Mouse (Mus musculus) forebrain, embryonic 11.5 days (tissue): Measurements from ENCODE around the gene Tnip2. TPM values are rescaled to one million over a fixed set of nuclear protein-coding genes. Genes with fewer than 3 reads are reported as not detected.

Source experiments
- ATAC-seq: fragments of 200-750 bp; cut with Nextera tagmentation; replicated peaks from 2 replicates; pipeline ENCODE4 v1.8.0; 2017; ENCODE audit warnings: moderate TSS enrichment; ENCODE audit not compliant: low FRiP score
- DNase-seq: peaks from one replicate; pipeline ENCODE4 v3.0.0-alpha.2; 2017; ENCODE audit warnings: low spot score
- H3K27ac ChIP-seq: fragments of 300-500 bp; sonication (generic); 2 replicates; pipeline ENCODE4 v1.5.1; 2014; ENCODE audit warnings: low read depth, low read length
- H3K27me3 ChIP-seq: fragments of 300-500 bp; sonication (generic); 2 replicates; pipeline ENCODE4 v1.6.1; 2014; ENCODE audit warnings: mild to moderate bottlenecking, low read length, mixed read lengths; ENCODE audit not compliant: control insufficient read depth, insufficient read depth
- H3K36me3 ChIP-seq: fragments of 300-500 bp; sonication (generic); 2 replicates; pipeline ENCODE4 v1.6.1; 2014; ENCODE audit warnings: mild to moderate bottlenecking, low read length, moderate library complexity, mixed read lengths; ENCODE audit not compliant: control insufficient read depth, insufficient read depth
- H3K4me1 ChIP-seq: fragments of 300-500 bp; sonication (generic); replicated peaks from 2 replicates; pipeline ENCODE4 v1.6.1; 2014; ENCODE audit warnings: low read length, mixed read lengths; ENCODE audit not compliant: control insufficient read depth, insufficient read depth
- H3K4me2 ChIP-seq: fragments of 300-500 bp; sonication (generic); 2 replicates; pipeline ENCODE4 v1.6.1; 2014; ENCODE audit warnings: low read depth, mild to moderate bottlenecking, low read length, moderate library complexity, mixed read lengths; ENCODE audit not compliant: severe bottlenecking
- H3K4me3 ChIP-seq: fragments of 300-500 bp; sonication (generic); 2 replicates; pipeline ENCODE4 v1.5.1; 2014; ENCODE audit warnings: low read depth, low read length
- H3K9ac ChIP-seq: fragments of 300-500 bp; sonication (generic); 2 replicates; pipeline ENCODE4 v1.6.1; 2014; ENCODE audit warnings: low read length
- H3K9me3 ChIP-seq: fragments of 300-500 bp; sonication (generic); 2 replicates; pipeline ENCODE4 v1.6.1; 2016; ENCODE audit warnings: low read length, mixed read lengths; ENCODE audit not compliant: control insufficient read depth
- WGBS: fragments of 180-500 bp; shearing (Covaris S2); extraction: QIAGEN DNeasy Blood & Tissue Kit; methylation state at CpG from one replicate; pipeline ENCODE4 v1.1.7; 2014; 5-methylcytosine and 5-hydroxymethylcytosine counted together
- polyA plus RNA-seq: library from polyadenylated mRNA; unstranded; fragments of >200 nt; fragmentation: Nextera tagmentation; extraction: Ambion mirVana; gene quantifications from 2 replicates; pipeline ENCODE4 v1.2.1, GENCODE M21; 2014

Gene Tnip2
- polyA plus RNA-seq, 1 experiment from 2014 or later: 5.6 TPM

- 87% methylated on average over 5 of the region's 5 CpGs for WGBS
- H3K9ac ChIP-seq: no peak overlapping the region
- H3K4me2 ChIP-seq: no peak overlapping the region
- H3K27ac ChIP-seq: no peak overlapping the region
- no peak overlapping the region for H3K4me3 ChIP-seq
- no peaks in the 10 kb centered on the region; the same call in 1 of the 2 replicates for H3K27me3 ChIP-seq
- peaks cover 4% of the 10 kb centered on the region; the same call in 1 of the 2 replicates for H3K4me1 ChIP-seq
- H3K9me3 ChIP-seq: no peaks in the 10 kb centered on the region
- DNase-seq: no peak
- no peak for ATAC-seq
- H3K36me3 ChIP-seq: no peaks in the 10 kb centered on the region
Measured at GRCm38 (mm10) chr5:34528724-34529123, 14.9 kb upstream of the Tnip2 start.

- ATAC-seq (no peak), DNase-seq (no peak)
- Histone ChIP-seq H3K27me3 (no peaks in the 10 kb centered on the region; the same call in 1 of the 2 replicates), H3K9me3 (no peaks in the 10 kb centered on the region), H3K4me2 (no peak overlapping the region), H3K9ac (no peak overlapping the region), H3K4me3 (no peak overlapping the region), H3K4me1 (peaks cover 4% of the 10 kb centered on the region; the same call in 1 of the 2 replicates), H3K27ac (no peak overlapping the region), H3K36me3 (no peaks in the 10 kb centered on the region)
- 79% methylated on average over 2 of the region's 2 CpGs for WGBS
Measured at GRCm38 (mm10) chr5:34527352-34527751, 13.6 kb upstream of the Tnip2 start.

GRCm38 (mm10) chr5:34526477-34526775 is 12.6 kb upstream of the Tnip2 start:
- 24% methylated on average over 5 of the region's 5 CpGs for WGBS
- Histone ChIP-seq H3K9me3 (no peaks in the 10 kb centered on the region), H3K4me1 (peaks cover 4% of the 10 kb centered on the region; the same call in 1 of the 2 replicates), H3K4me3 (peak overlapping the region; percentile 43; the same call in 1 of the 2 replicates), H3K27me3 (no peaks in the 10 kb centered on the region; the same call in 1 of the 2 replicates), H3K27ac (no peak overlapping the region), H3K9ac (0 out of 2 replicates have a peak overlapping the region, but pooled peaks have one; percentile 57), H3K36me3 (no peaks in the 10 kb centered on the region), H3K4me2 (peak overlapping the region; percentile 68; the same call in 1 of the 2 replicates)
- ATAC-seq (no peak), DNase-seq (no peak)

GRCm38 (mm10) chr5:34525663-34526476 is 12.1 kb upstream of the Tnip2 start, which contains the start of gene Sh3bp2:
TSS of gene Sh3bp2 (plus strand) at chr5:34525838.
- Histone ChIP-seq H3K4me2 (peak within 1 kb of the TSS; percentile 68), H3K9me3 (no peaks in the 10 kb centered on the region), H3K27ac (no peak within 1 kb of the TSS), H3K4me3 (peak within 1 kb of the TSS; percentile 43), H3K36me3 (no peaks in the 10 kb centered on the region), H3K9ac (peak within 1 kb of the TSS; percentile 57), H3K27me3 (no peaks in the 10 kb centered on the region; the same call in 1 of the 2 replicates), H3K4me1 (peaks cover 4% of the 10 kb centered on the region; the same call in 1 of the 2 replicates)
- peak; percentile 92 for ATAC-seq
- DNase-seq: peak; percentile 97
- 3% methylated on average over 38 of the region's 38 CpGs for WGBS

- DNase-seq: no peak
- Histone ChIP-seq H3K9me3 (no peaks in the 10 kb centered on the region), H3K4me1 (peaks cover 4% of the 10 kb centered on the region; the same call in 1 of the 2 replicates), H3K9ac (no peak overlapping the region), H3K4me3 (no peak overlapping the region), H3K27me3 (no peaks in the 10 kb centered on the region; the same call in 1 of the 2 replicates), H3K4me2 (no peak overlapping the region), H3K27ac (no peak overlapping the region), H3K36me3 (no peaks in the 10 kb centered on the region)
- no peak for ATAC-seq
Measured at GRCm38 (mm10) chr5:34524511-34524910, 10.7 kb upstream of the Tnip2 start.

GRCm38 (mm10) chr5:34523958-34524485 is 10.2 kb upstream of the Tnip2 start:
- 65% methylated on average over 4 of the region's 4 CpGs for WGBS
- peaks cover 4% of the 10 kb centered on the region; the same call in 1 of the 2 replicates for H3K4me1 ChIP-seq
- H3K36me3 ChIP-seq: no peaks in the 10 kb centered on the region
- ATAC-seq (no peak), DNase-seq (no peak)
- no peak overlapping the region for H3K27ac ChIP-seq
- H3K4me3 ChIP-seq: no peak overlapping the region
- no peaks in the 10 kb centered on the region for H3K9me3 ChIP-seq
- no peak overlapping the region for H3K4me2 ChIP-seq
- H3K9ac ChIP-seq: no peak overlapping the region
- no peaks in the 10 kb centered on the region; the same call in 1 of the 2 replicates for H3K27me3 ChIP-seq

- H3K36me3 ChIP-seq: no peaks in the 10 kb centered on the region
- no peak for DNase-seq
- 87% methylated on average over 3 of the region's 3 CpGs for WGBS
- H3K27me3 ChIP-seq: no peaks in the 10 kb centered on the region; the same call in 1 of the 2 replicates
- ATAC-seq: no peak
- no peak overlapping the region for H3K27ac ChIP-seq
- H3K9ac ChIP-seq: no peak overlapping the region
- H3K4me1 ChIP-seq: peaks cover 4% of the 10 kb centered on the region; the same call in 1 of the 2 replicates
- H3K4me3 ChIP-seq: no peak overlapping the region
- no peaks in the 10 kb centered on the region for H3K9me3 ChIP-seq
- H3K4me2 ChIP-seq: no peak overlapping the region
Measured at GRCm38 (mm10) chr5:34521337-34521736, 7.5 kb upstream of the Tnip2 start.

- Histone ChIP-seq H3K36me3 (no peaks in the 10 kb centered on the region), H3K4me2 (no peak overlapping the region), H3K9ac (no peak overlapping the region), H3K9me3 (no peaks in the 10 kb centered on the region), H3K4me3 (no peak overlapping the region), H3K27me3 (no peaks in the 10 kb centered on the region), H3K27ac (no peak overlapping the region), H3K4me1 (no peaks in the 10 kb centered on the region)
- DNase-seq (no peak), ATAC-seq (no peak)
- 82% methylated on average over 11 of the region's 11 CpGs for WGBS
Measured at GRCm38 (mm10) chr5:34520458-34521209, 6.8 kb upstream of the Tnip2 start.
